Mouse (Mus musculus): Measurements from ENCODE around the gene Hibch.

Gene Hibch

GRCm38 (mm10) chr1:52844782-52845665 lies at the start of gene Hibch:
TSS of gene Hibch (plus strand) at chr1:52844929.
- DNase-seq (ENCODE audit: low read depth, low spot score) = peak; percentile 100

GRCm38 (mm10) chr1:52795927-52796326 lies 48.8 kb upstream of the Hibch start:
- no peak for DNase-seq (ENCODE audit: low read depth, low spot score)

DNA sequence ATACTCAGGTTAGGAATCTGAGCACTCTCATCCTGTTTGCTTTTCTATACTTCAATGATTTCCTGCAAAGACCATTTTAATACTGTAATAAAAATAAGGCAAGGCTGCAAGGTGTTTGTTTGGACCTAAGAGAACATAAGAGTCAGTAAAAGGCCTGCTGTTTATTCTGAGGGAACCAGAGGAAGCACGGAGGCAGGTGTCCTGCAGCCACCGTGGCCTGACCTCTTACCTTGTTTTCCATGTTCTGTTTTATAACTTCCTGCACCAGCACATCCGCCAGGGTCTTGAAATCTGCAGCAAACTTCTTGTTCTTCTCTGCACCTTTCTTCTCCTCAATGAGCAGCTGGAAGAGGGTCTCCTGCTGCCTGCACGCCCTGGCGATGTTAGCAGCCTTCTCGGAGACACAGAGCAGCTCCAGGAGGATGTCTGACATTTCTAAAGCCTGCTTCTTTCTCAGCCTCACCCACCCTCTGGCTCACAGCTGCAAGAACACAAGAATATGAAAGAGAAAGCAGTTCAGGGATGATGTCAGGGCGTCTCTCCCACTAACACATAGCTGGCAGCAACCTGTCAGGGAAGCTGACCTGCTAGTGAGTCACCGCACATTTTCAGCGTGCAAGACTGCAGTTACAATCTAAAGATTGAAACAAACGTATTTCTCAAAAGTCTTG lies 45.5 kb upstream of the Hibch start:
- peak; percentile 78 for DNase-seq (ENCODE audit: low read depth, low spot score)

GRCm38 (mm10) chr1:52799772-52800171 lies 45.0 kb upstream of the Hibch start:
- peak; percentile 38 for DNase-seq (ENCODE audit: low read depth, low spot score)

DNA sequence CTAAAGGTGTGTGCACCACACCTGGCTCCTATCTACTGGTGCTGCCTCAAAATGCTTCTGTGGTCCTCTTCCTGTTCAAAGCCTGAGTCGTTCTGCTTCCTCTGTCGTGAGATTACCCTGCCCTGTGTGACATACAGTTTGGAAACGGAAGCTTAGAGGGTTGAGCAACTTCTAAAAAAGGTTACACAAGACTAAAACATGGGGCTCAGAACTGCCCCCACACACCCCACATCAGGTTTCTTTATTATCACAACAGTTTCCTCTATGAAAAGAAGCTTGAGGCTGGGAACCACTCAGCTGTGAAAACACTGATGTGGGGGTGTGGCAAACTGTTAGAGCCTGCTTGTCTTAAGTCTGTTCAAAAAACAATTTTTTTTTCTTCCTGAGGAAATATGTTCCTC lies 44.4 kb upstream of the Hibch start:
- peak; percentile 85 for DNase-seq (ENCODE audit: low read depth, low spot score)

DNA sequence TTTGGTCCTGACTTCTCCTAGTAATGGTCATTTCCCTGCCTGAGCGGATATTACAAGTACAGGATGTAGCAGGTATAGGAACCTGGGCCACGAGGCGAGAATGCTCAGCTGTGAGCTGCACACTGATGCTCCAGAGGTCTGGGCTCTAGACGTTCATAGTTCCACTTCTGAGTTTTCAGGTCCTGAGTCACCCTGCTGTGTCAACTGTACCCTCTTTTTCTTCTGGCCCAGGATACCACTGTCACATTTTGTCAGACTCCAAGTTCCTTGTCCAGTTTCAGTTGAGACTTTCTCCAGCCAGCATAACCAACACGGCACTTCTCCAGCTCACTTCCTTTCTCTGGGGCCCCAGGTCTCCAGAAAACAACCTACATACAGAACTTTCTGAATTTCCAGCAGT lies 43.1 kb upstream of the Hibch start:
- peak; percentile 33 for DNase-seq (ENCODE audit: low read depth, low spot score)

DNA sequence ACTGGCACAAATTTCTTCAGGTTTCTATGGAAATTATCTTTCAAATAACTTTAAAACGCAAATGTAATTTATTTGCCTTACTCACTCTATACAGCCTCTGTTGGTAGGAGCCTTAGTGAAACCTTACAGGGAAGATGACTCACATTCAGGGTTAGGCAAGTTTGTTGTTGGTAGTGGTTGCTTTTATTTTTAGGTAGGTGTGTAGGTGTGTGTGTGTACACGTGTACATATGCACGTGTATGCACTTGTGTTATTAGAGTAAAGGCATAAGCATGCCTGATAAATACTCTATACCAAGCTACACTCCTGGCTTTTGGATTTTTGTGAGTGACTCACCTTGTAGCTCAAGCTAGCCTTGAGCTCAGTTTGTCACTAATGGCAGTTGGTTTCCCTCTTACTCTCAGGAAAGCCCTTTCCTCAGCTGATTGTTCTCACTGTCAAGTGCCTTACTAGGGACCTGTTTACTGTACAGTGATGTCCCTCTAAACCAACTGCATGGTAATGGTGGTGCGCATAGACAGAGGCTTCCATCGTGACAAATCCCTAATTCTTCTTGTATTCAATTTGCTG lies 42.2 kb upstream of the Hibch start:
- peak; percentile 25 for DNase-seq (ENCODE audit: low read depth, low spot score)

- DNase-seq (ENCODE audit: low read depth, low spot score) = no peak
Observed at GRCm38 (mm10) chr1:52805041-52805440, 39.7 kb upstream of the Hibch start.

GRCm38 (mm10) chr1:52808456-52808855 lies 36.3 kb upstream of the Hibch start:
- DNase-seq (ENCODE audit: low read depth, low spot score) = no peak

- DNase-seq (ENCODE audit: low read depth, low spot score) = no peak
Observed at GRCm38 (mm10) chr1:52816232-52816891, 28.4 kb upstream of the Hibch start.

DNA sequence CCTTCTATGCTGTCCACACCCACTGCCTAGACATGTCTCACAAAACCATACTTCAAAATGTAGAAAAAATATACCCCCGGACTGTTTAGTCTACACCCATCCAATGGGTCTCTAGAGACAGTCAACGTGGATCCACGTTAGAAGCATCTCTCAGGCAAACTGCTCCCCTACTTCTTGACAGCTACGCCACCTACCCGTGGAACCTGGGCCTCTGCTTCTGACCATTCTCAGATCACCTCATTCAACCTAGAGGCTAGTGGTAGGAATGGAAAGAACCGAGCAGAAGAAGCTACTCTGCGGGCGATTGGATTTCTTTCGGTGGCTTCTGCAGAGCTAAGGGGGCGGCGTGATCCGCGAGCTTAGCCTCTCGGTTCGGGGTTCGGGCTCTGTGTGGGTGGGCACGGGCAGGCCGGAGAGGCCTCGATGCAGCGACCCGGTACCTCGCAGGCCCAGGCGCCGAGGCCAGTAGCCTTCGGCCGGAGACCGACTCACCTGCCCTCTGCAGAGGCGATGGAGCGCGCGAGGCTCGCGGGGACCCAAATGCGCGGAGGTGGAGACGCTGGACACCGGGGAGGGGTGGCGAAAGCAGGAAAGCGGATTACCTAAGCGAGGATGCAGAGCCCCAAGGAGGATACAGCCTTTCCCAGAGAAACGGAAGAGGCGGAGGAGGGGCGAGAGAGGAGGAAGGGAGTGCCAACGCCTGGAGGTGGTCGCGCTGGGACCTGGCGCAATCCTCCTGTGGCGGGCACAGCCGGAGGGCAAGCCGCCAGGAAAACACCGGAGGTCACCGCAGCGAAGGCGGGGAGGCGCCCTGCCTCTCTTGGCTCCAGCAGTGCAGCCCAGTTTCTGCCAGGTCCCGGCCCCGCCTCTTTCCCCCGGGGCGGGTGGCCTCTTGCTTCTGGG lies 27.6 kb upstream of the Hibch start, which contains the start of gene Inpp1:
TSS of gene Inpp1 (minus strand) at position 779 of the 903 bp plus-strand sequence.
- peak; percentile 86 for DNase-seq (ENCODE audit: low read depth, low spot score)

DNA sequence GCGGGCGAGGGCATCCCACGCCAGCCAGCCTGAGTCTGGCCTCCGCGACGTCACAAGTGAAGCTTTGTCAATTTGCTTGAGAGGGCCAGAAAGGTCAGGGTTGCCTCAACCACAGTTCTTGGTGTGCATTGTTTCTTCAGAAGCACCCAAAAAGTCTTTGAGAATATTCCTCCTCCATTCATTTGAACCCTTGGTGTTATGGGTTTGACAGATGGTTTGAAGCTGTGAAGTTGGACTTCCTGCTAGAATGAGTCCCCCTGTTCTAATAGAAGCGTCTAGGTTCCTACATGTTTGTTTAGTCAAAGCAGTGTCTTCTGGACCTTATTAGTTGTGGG lies 26.9 kb upstream of the Hibch start:
- DNase-seq (ENCODE audit: low read depth, low spot score) = no peak

DNA sequence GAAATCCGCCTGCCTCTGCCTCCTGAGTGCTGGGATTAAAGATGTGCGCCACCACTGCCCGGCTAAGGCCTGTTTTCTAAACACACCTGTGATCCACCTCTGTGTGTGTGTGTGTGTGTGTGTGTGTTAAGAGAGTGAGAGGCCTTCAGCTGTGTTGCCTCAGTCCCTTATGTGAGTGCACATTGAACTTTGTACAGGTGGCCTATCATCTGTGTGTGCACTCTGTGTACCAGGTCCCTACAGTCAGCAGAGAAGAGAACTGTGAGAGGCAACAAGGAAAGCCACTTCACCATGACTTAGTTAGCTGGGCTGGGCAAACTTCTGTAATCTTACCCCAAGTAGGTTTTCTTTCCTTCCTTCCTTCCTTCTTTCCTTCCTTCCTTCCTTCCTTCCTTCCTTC lies 5.6 kb upstream of the Hibch start:
- DNase-seq (ENCODE audit: low read depth, low spot score) = no peak

GRCm38 (mm10) chr1:52844354-52844753 lies 375 bp upstream of the Hibch start:
- no peak for DNase-seq (ENCODE audit: low read depth, low spot score)

DNA sequence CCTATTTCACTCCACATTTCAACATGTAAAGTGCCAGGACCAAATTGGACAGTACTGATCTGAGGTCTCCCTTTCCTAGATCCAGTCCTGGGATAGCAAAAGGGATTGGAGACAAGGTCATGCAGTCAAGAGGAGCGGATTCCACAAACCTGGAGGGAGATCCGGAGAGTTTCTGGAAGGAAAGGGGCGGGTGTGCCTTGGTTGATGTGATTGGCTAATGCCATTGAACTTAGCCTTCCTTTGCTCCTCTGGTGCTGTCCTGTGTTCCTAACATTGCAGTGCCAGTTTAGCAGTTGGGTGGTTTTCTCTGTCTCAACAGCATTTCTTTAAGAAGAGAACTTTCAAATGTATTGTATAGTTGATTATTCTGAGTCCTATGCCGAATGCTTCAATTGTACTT lies 1.8 kb downstream of the Hibch start:
- no peak for DNase-seq (ENCODE audit: low read depth, low spot score)

GRCm38 (mm10) chr1:52849422-52849821 lies 4.7 kb downstream of the Hibch start:
- no peak for DNase-seq (ENCODE audit: low read depth, low spot score)

DNA sequence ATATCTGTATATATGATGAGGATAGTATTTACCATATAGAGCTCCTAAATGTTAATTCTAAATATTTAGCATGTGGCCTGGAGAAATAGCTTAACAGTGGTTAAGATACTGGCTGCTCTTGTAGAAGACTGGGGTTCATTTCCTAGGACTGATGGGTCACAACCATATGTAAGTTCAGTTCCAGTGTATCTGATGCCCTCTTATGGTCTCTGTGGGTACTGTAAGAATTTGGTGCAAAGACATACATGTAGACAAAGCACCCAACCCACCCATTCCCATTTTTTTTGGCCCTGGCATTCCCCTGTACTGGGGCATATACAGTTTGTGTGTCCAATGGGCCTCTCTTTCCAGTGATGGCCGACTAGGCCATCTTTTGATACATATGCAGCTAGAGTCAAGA lies 9.3 kb downstream of the Hibch start:
- DNase-seq (ENCODE audit: low read depth, low spot score) = peak; percentile 78

- DNase-seq (ENCODE audit: low read depth, low spot score) = peak; percentile 3
Observed at GRCm38 (mm10) chr1:52855904-52856601, 11.3 kb downstream of the Hibch start.

DNA sequence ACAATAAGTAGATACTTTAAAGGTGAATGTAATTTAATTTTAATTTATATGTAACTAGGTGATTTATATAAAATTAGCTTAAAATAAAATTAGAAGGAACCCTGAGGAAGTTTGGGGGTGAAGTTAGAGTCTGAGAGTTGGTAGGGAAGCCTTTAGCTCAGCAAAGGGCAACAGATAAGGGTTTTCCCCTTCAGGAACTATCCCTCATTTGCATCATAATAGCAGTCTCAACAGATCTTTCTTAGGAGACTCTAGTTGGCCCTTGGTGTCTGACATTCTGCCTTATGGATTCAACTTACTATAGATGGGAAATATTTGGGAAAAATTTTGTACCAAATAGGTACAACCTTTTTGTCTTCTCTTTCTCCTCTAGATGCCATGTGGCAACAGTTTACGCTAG lies 19.5 kb downstream of the Hibch start:
- DNase-seq (ENCODE audit: low read depth, low spot score) = no peak

GRCm38 (mm10) chr1:52866007-52866406 lies 21.3 kb downstream of the Hibch start:
- DNase-seq (ENCODE audit: low read depth, low spot score) = no peak

All from CD4-positive, CD25-positive, alpha-beta regulatory T cell, adult 2 months (primary cell).